Mouse (Mus musculus) hindbrain, embryonic 12.5 days (tissue): Measurements from ENCODE around the gene Smc1b. TPM values are rescaled to one million over a fixed set of nuclear protein-coding genes. Genes with fewer than 3 reads are reported as not detected.
"Not testable (repeated sequence)": the region's sequence is repeated elsewhere in the genome, so short reads cannot be mapped to it uniquely, and the experiment has no call there.

Source experiments
- ATAC-seq: fragments of 200-750 bp; cut with Nextera tagmentation; 2 replicates; pipeline ENCODE4 v1.8.0; 2017; ENCODE audit warnings: moderate TSS enrichment; ENCODE audit not compliant: low FRiP score
- H3K27ac ChIP-seq: fragments of 300-500 bp; sonication (generic); 2 replicates; pipeline ENCODE4 v1.5.1; 2016; ENCODE audit warnings: mild to moderate bottlenecking
- H3K27me3 ChIP-seq: fragments of 300-500 bp; sonication (generic); 2 replicates; pipeline ENCODE4 v1.6.1; 2016; ENCODE audit warnings: mild to moderate bottlenecking
- H3K36me3 ChIP-seq: fragments of 300-500 bp; sonication (generic); 2 replicates; pipeline ENCODE4 v1.6.1; 2016; ENCODE audit warnings: mild to moderate bottlenecking
- H3K4me1 ChIP-seq: fragments of 300-500 bp; sonication (generic); 2 replicates; pipeline ENCODE4 v1.6.1; 2016
- H3K4me2 ChIP-seq: fragments of 300-500 bp; sonication (generic); replicated peaks from 2 replicates; pipeline ENCODE4 v1.6.1; 2016; ENCODE audit warnings: mild to moderate bottlenecking
- H3K4me3 ChIP-seq: fragments of 300-500 bp; sonication (generic); 2 replicates; pipeline ENCODE4 v1.5.1; 2016; ENCODE audit warnings: mild to moderate bottlenecking
- H3K9ac ChIP-seq: fragments of 300-500 bp; sonication (generic); 2 replicates; pipeline ENCODE4 v1.6.1; 2016; ENCODE audit warnings: mild to moderate bottlenecking, moderate library complexity
- H3K9me3 ChIP-seq: fragments of 300-500 bp; sonication (generic); replicated peaks from 2 replicates; pipeline ENCODE4 v1.6.1; 2016; ENCODE audit warnings: mild to moderate bottlenecking
- WGBS: fragments of 180-500 bp; shearing (Covaris S2); methylation state at CpG from one replicate; pipeline ENCODE4 v1.1.7; 2016; 5-methylcytosine and 5-hydroxymethylcytosine counted together
- polyA plus RNA-seq: library from polyadenylated mRNA; unstranded; fragments of >200 nt; fragmentation: Nextera tagmentation; extraction: Ambion mirVana; gene quantifications from 2 replicates; pipeline ENCODE4 v1.2.1, GENCODE M21; 2016

Smc1b gene
- polyA plus RNA-seq, 1 experiment from 2014 or later = 0.28 TPM

DNA sequence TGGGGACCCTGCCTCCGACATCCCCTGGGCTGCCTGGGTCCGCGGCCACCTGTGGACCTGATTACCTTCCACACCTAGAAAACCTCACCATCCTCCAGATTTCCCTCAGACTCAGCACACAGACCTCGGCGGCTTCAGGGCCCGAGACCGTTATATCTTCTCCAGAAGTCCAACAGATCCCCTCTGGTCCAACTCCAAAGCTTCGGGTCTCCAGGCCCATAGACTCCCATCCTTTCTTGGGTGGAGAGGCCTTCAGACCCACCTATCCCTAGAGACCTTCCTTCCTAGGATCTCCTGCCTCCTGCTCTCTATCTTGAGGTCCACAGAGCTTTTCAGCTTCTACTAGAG is 94.4 kb downstream of the Smc1b start:
- Histone ChIP-seq H3K4me3 (peak overlapping the region; percentile 78), H3K27ac (peak overlapping the region; percentile 50; the same call in 1 of the 2 replicates), H3K4me2 (peak overlapping the region; percentile 85)

DNA sequence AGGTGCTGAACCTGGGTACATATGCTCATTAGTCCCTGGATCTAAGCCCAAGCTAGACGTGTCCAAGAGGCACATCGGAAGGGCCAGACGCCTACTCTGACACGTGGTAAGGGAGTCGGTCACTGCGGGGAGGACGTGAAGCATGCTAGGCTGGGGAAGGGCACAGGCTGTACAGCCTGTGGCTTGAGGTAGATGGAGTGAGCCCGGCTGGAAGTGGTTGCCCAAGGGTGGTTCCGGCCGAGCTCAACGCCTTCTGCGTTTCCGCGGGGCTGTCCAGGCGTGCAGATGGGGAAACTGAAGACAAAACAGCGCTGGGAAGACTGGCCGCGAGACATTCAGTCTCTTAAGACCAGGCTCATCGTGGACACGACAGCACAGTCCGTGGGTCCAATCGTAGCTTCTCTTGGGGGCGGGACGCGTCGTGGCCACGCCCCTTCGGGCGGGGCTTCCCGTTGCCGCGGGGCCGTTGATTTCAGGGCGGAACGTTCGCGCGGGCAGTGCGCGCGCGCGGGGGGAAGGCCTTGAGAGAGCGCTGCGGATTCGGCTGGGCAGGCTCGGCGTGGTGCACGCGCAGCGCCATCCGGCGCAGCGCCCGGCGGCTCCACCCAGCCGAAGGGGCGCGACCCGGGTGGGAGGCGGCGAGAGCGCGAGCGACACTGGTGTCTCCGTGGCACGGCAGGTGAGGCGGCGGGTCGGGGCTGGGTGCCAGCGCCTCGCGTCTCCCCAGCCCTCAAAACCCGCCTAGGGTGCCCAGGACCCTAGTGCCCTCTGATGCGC is 95.0 kb downstream of the Smc1b start:
- Histone ChIP-seq H3K9ac (peak overlapping the region; percentile 87), H3K4me1 (peaks cover 20% of the 10 kb centered on the region), H3K27ac (peak overlapping the region; percentile 50; the same call in 1 of the 2 replicates), H3K9me3 (peaks cover 4% of the 10 kb centered on the region; the same call in 1 of the 2 replicates), H3K4me3 (peak overlapping the region; percentile 78), H3K36me3 (no peaks in the 10 kb centered on the region), H3K4me2 (peak overlapping the region; percentile 85), H3K27me3 (no peaks in the 10 kb centered on the region; the same call in 1 of the 2 replicates)
- ATAC-seq = peak; percentile 96
- WGBS = under 1% methylated on average over 75 of the region's 75 CpGs

More for the DNA sequence above, 94.4 kb downstream of the Smc1b start:
- H3K27me3 ChIP-seq = no peaks in the 10 kb centered on the region; the same call in 1 of the 2 replicates
- peak overlapping the region; percentile 87 for H3K9ac ChIP-seq
- H3K4me1 ChIP-seq = peaks cover 25% of the 10 kb centered on the region
- H3K36me3 ChIP-seq = no peaks in the 10 kb centered on the region
- H3K9me3 ChIP-seq = no peaks in the 10 kb centered on the region; the same call in 1 of the 2 replicates
- ATAC-seq = no peak
- WGBS = 5% methylated on average over 8 of the region's 8 CpGs

DNA sequence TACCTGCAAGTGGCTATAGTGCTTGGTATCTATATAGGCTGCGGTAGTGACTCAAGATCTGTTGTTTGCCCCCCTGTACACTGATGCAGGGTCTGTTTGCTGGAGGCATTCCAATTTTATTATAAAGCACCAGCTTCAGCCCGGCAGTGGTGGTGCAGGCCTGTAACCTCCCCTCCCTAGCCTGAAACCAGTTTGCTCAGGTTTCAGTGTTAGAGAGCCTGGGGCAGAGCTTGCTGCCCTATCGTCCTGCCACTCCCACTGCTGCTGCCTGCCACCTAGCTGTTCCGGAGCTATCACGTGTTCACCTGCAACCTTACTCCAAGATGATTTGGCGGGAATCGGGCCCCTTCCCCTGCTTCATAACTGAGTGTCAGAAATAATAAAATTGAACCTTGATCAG is 97.8 kb downstream of the Smc1b start:
- not testable (repeated sequence) for H3K4me3 ChIP-seq, H3K36me3 ChIP-seq, H3K27ac ChIP-seq, H3K9ac ChIP-seq, H3K9me3 ChIP-seq, ATAC-seq, H3K27me3 ChIP-seq, H3K4me2 ChIP-seq
- peaks cover 17% of the 10 kb centered on the region for H3K4me1 ChIP-seq
- 53% methylated on average over 7 of the region's 7 CpGs for WGBS

DNA sequence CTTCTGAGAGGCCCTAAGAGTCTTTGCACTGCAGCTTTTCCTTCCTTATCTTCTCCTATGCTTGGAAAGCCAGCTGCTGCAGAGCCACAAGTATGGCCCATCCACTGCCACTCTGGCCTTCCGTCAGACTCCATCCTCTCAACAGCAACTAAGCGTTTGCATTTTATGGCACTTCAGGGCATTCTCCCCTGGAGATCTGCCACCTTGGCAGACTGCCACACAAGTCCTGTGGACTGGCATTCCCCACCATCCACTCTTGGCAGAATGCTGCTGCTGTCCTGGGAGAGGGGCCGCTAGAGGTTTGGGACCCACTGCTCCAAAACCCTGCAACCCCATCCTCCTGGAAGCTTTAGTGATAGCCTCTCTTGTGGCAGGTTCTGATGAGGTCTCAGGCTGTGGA is 99.9 kb downstream of the Smc1b start:
- Histone ChIP-seq H3K9me3 (peaks cover 4% of the 10 kb centered on the region; the same call in 1 of the 2 replicates), H3K9ac (no peak overlapping the region), H3K27ac (no peak overlapping the region), H3K4me2 (no peak overlapping the region), H3K4me3 (no peak overlapping the region), H3K27me3 (no peaks in the 10 kb centered on the region; the same call in 1 of the 2 replicates), H3K4me1 (peaks cover 5% of the 10 kb centered on the region; the same call in 1 of the 2 replicates), H3K36me3 (no peaks in the 10 kb centered on the region)
- no peak for ATAC-seq
- WGBS = 80% methylated on average over 3 of the region's 3 CpGs

DNA sequence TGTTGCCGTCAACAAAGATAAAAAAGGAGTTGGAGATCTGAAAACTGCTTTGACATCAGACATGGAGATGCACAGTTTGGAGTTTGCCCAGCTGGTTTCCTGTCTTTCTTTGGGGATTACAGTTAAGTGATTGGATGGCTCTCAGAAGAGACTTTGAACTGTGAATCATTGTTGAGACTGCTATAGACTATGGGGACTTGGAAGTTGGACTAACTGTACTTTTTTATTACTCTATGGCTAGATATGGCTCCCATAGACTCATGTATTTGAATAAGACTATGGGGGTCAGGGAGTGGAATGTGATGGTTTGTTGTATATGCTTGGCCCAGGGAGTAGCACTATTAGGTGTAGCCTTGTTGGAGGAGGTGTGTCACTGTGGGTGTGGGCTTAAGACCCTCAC is 101.1 kb downstream of the Smc1b start:
- not testable (repeated sequence) for H3K36me3 ChIP-seq, H3K27me3 ChIP-seq, H3K4me3 ChIP-seq, H3K4me1 ChIP-seq, H3K9me3 ChIP-seq, H3K27ac ChIP-seq, ATAC-seq, H3K9ac ChIP-seq, H3K4me2 ChIP-seq
- 79% methylated on average over 1 of the region's 1 CpGs for WGBS

DNA sequence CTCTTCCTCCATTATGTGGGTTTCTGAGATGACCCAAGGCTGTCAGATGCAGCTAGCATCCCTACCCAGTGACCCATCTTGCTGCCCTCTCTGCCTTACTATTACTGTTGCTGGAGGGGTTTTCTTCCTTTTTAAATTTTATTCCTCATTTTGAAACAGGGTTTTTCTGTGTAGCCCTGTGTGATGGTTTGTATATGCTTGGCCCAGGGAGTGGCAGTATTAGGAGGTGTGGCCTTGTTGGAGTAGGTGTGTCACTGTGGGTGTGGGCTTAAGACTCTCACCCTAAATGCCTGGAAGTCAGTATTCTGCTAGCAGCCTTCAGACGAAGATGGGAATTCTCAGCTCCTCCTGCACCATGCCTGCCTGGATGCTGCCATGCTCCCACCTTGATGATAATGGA is 103.1 kb downstream of the Smc1b start, which contains the start of gene Fam118a:
Gene Fam118a, plus strand, starts transcription at position 301 of the 400 bp plus-strand sequence.
- ATAC-seq, H3K27ac ChIP-seq, H3K4me1 ChIP-seq, H3K4me3 ChIP-seq, H3K4me2 ChIP-seq, H3K9me3 ChIP-seq, H3K36me3 ChIP-seq, H3K27me3 ChIP-seq, H3K9ac ChIP-seq: not testable (repeated sequence)
- 52% methylated on average over 1 of the region's 1 CpGs for WGBS

DNA sequence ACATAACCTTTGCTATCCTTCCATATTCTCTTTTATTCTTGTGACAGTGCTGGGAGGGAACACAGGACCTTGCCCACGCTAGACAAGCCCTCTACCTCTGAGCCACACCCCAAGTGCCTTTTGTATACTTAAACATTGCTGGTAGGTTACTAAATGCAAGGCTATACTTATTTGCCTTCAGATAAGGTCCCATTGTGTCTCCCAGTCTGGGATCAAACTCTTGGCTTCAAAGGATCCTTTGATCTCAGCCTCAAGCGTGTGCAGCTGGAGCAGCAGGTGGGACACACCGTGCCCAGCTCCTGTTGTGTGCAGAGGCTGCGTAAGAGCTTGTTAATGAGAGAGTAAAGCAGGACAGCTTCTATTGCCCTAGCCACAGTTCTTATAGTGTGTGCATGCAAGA is 104.0 kb downstream of the Smc1b start:
- ATAC-seq = no peak
- Histone ChIP-seq H3K4me1 (no peaks in the 10 kb centered on the region), H3K4me3 (no peak overlapping the region), H3K36me3 (no peaks in the 10 kb centered on the region), H3K4me2 (no peak overlapping the region), H3K27ac (no peak overlapping the region), H3K9me3 (peaks cover 4% of the 10 kb centered on the region; the same call in 1 of the 2 replicates), H3K27me3 (no peaks in the 10 kb centered on the region), H3K9ac (no peak overlapping the region)
- WGBS = 48% methylated on average over 4 of the region's 4 CpGs

DNA sequence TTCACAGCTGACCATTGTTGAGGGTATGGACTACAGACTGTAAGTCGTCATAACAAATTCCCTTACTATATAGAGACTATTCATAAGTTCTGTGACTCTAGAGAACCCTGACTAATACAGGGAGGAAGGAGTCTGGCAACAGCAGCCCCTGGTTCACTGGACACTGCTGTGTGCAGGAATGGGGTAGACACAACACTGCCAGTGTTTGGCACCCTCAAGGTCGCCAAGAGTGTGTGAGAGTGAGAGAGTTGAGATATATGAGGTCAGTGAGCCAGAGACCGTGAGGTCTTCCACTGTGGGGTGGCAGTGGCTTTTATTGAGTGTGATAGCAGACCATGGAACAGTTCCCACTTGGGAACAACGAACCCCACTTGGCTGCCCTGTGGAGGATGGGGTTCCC is 105.6 kb downstream of the Smc1b start:
- 84% methylated on average over 4 of the region's 4 CpGs for WGBS
- Histone ChIP-seq H3K36me3 (no peaks in the 10 kb centered on the region), H3K27me3 (no peaks in the 10 kb centered on the region), H3K4me2 (no peak overlapping the region), H3K9me3 (no peaks in the 10 kb centered on the region), H3K4me1 (no peaks in the 10 kb centered on the region), H3K4me3 (no peak overlapping the region), H3K9ac (no peak overlapping the region), H3K27ac (no peak overlapping the region)
- no peak for ATAC-seq

DNA sequence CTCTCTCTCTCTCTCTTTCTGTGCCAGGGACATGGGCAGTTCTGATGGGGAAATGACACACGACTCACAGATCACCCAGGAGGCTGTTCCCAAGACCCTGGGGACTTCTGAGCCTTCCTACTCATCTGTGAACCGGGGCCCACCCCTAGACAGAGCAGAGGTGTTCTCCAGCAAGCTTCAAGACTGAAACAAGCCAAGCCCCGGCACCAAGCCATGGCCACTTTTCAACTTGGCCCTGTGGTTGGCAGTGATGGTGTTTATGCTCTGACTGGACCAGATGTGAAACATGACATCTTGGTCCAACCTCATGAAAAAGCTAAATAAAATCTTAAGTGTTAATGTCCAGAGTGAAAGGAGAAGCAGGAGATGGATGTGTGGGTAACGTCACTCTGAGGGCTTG is 109.6 kb downstream of the Smc1b start:
- Histone ChIP-seq H3K9me3 (no peaks in the 10 kb centered on the region), H3K27me3 (peaks cover 12% of the 10 kb centered on the region; the same call in 1 of the 2 replicates), H3K4me1 (peaks cover 2% of the 10 kb centered on the region), H3K27ac (no peak overlapping the region), H3K9ac (no peak overlapping the region), H3K4me3 (no peak overlapping the region), H3K36me3 (no peaks in the 10 kb centered on the region), H3K4me2 (no peak overlapping the region)
- WGBS = 75% methylated on average over 4 of the region's 4 CpGs
- ATAC-seq = no peak

DNA sequence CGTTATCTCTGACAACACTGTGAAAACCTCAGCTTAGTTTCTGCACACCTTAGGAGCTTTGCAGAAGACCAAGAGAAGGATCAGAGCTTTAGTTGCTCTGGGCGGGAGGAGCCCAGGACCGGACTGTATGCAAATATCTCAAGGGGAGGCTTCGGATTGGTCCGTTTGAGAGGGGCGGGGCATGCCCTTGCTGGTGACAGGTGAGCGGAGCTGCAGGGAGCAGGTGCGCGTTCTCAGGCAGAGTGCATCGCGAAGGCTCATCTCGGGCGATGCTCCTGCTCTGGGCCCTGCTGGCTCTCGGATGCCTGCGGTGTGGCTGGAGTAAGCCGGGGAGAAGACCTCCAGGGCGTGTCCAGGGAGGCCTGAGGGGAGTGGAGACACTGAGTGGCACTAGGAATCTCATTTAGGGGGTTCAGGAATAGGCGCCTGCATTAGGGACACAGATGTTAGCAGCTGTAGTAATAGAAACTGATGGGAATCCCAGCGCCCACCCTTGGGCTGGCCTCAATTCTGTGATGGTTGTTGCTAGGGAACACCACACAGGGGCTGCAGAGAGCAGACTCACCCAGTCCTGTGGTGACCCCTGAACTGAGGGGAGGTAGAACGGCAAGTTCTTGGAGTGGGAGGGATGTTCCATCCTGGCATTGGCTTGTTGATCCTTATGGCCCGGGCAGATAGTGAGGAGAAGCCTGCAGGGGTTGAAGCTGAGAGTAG is 114.7 kb downstream of the Smc1b start, which contains the start of gene Upk3a:
Gene Upk3a, plus strand, starts transcription at position 191 of the 714 bp plus-strand sequence.
- peaks cover 24% of the 10 kb centered on the region for H3K27me3 ChIP-seq
- ATAC-seq = no peak
- no peaks in the 10 kb centered on the region for H3K36me3 ChIP-seq
- H3K4me3 ChIP-seq = no peak within 1 kb of the TSS
- no peaks in the 10 kb centered on the region for H3K9me3 ChIP-seq
- WGBS = 11% methylated on average over 20 of the region's 21 CpGs
- no peak within 1 kb of the TSS for H3K9ac ChIP-seq
- H3K4me2 ChIP-seq = peak within 1 kb of the TSS; percentile 36
- H3K4me1 ChIP-seq = peaks cover 10% of the 10 kb centered on the region
- H3K27ac ChIP-seq = no peak within 1 kb of the TSS

DNA sequence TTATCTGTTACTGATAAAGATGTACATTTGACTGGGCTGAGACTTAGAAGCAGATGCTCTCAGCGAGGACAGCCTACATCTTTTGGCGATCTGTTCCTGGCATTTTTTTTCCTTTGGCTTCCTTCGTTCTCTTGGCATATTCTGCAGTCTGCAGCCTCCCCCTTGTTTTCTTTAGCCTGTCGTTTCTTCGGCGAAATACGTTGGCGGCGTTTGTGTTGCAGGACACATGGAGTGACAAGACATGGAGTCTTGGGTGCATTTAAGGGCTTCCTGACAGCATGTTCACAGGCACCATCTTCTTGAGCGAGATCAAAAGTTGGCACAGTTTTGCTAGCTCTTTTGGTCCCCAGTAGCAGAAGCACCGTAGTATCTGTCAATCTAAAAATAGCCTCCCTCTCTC is 116.0 kb downstream of the Smc1b start:
- no peak for ATAC-seq
- Histone ChIP-seq H3K4me1 (peaks cover 14% of the 10 kb centered on the region), H3K4me2 (no peak overlapping the region), H3K36me3 (no peaks in the 10 kb centered on the region), H3K27ac (no peak overlapping the region), H3K9me3 (no peaks in the 10 kb centered on the region), H3K4me3 (no peak overlapping the region), H3K9ac (no peak overlapping the region), H3K27me3 (peaks cover 24% of the 10 kb centered on the region)
- 80% methylated on average over 11 of the region's 11 CpGs for WGBS
